Mouse (Mus musculus): ENCODE results near the gene Ebf1.

GRCm38 (mm10) chr11:44581277-44581683 is 35.8 kb upstream of the Ebf1 start:
- TF ChIP-seq CTCF (IDR thresholded peaks at IDR 0.05; ENCODE audit: low read depth) (peak; percentile 58), EP300 (IDR thresholded peaks at IDR 0.05; ENCODE audit: low read depth) (no peak)
